Mouse (Mus musculus) intestine, embryonic 15.5 days (tissue): ENCODE results near the gene Hist1h3d. TPM values are rescaled to one million over a fixed set of nuclear protein-coding genes. Genes with fewer than 3 reads are reported as not detected.
"Not testable (repeated sequence)": the region's sequence is repeated elsewhere in the genome, so short reads cannot be mapped to it uniquely, and the experiment has no call there.

Source experiments
- ATAC-seq: fragments of 200-750 bp; cut with Nextera tagmentation; 2 replicates; pipeline ENCODE4 v1.8.0; 2017; ENCODE audit warnings: moderate TSS enrichment, moderate library complexity
- H3K27ac ChIP-seq: fragments of 300-500 bp; sonication (generic); 2 replicates; pipeline ENCODE4 v1.5.1; 2015; ENCODE audit warnings: mild to moderate bottlenecking, inconsistent platforms
- H3K27me3 ChIP-seq: fragments of 300-500 bp; sonication (generic); replicated peaks from 2 replicates; pipeline ENCODE4 v1.6.1; 2015; ENCODE audit warnings: inconsistent platforms
- H3K36me3 ChIP-seq: fragments of 300-500 bp; sonication (generic); 2 replicates; pipeline ENCODE4 v1.6.1; 2015; ENCODE audit warnings: inconsistent platforms
- H3K4me1 ChIP-seq: fragments of 300-500 bp; sonication (generic); replicated peaks from 2 replicates; pipeline ENCODE4 v1.6.1; 2015; ENCODE audit warnings: inconsistent platforms
- H3K4me2 ChIP-seq: fragments of 300-500 bp; sonication (generic); replicated peaks from 2 replicates; pipeline ENCODE4 v1.6.1; 2015; ENCODE audit warnings: mild to moderate bottlenecking, inconsistent platforms
- H3K4me3 ChIP-seq: fragments of 300-500 bp; sonication (generic); replicated peaks from 2 replicates; pipeline ENCODE4 v1.5.1; 2015; ENCODE audit warnings: inconsistent platforms
- H3K9ac ChIP-seq: fragments of 300-500 bp; sonication (generic); 2 replicates; pipeline ENCODE4 v1.6.1; 2015; ENCODE audit warnings: inconsistent platforms
- H3K9me3 ChIP-seq: fragments of 300-500 bp; sonication (generic); 2 replicates; pipeline ENCODE4 v1.6.1; 2016; ENCODE audit warnings: inconsistent platforms
- whole genome bisulfite sequencing: fragments of 180-500 bp; shearing (Covaris S2); methylation state at CpG from one replicate; pipeline ENCODE4 v1.1.7; 2015; 5-methylcytosine and 5-hydroxymethylcytosine counted together
- polyA plus RNA-seq: library from polyadenylated mRNA; unstranded; fragments of >200 nt; fragmentation: Nextera tagmentation; extraction: Ambion mirVana; gene quantifications from 2 replicates; pipeline ENCODE4 v1.2.1, GENCODE M21; 2015

Gene Hist1h3d
- polyA plus RNA-seq, 1 experiment from 2014 or later: 5.2 TPM

DNA sequence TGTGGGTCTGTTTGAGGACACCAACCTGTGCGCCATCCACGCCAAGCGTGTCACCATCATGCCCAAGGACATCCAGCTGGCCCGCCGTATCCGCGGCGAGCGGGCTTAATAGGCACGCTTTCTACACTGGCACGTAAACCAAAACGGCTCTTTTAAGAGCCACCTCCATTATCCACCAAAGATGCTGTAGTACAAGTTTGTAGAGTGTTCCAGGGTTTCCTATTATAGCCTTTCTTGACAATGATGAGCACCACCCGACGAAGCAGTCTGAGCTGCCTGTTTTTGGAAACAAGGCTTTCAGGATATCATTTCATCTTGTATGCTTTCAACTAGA is 30.8 kb upstream of the Hist1h3d start:
- 0 out of 2 replicates have a peak overlapping the region, but pooled peaks have one; percentile 55 for H3K9ac ChIP-seq
- peak overlapping the region; percentile 50 for H3K4me2 ChIP-seq
- H3K4me3 ChIP-seq: peak overlapping the region; percentile 44
- peak overlapping the region; percentile 90; the same call in 1 of the 2 replicates for H3K27ac ChIP-seq
- H3K4me1 ChIP-seq, H3K36me3 ChIP-seq, H3K9me3 ChIP-seq, H3K27me3 ChIP-seq: not testable (repeated sequence)
- peak; percentile 19; the same call in 1 of the 2 replicates for ATAC-seq
- 0% methylated on average over 12 of the region's 14 CpGs for WGBS

DNA sequence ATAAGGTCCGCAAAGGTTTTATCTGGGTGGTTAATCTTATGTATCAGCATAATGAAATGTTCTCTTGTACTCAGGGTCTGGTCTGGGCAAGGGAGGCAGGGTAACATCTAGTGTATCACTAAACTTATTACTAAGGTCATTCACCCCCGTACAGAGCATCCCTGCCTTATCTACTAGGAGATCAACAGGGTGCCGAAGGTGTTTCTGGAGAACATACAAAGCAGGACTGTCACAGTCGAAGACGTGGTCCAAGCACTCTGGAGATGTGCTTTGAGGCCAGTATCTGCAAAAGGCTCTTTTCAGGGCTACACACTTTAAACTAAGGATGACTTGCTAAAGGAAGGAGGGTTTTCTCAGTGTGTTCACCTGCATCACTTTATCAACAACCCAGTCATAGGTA is 28.9 kb upstream of the Hist1h3d start:
- H3K36me3 ChIP-seq: no peaks in the 10 kb centered on the region
- no peak overlapping the region for H3K9ac ChIP-seq
- no peaks in the 10 kb centered on the region for H3K4me1 ChIP-seq
- no peaks in the 10 kb centered on the region for H3K27me3 ChIP-seq
- 56% methylated on average over 5 of the region's 5 CpGs for WGBS
- no peak for ATAC-seq
- H3K4me3 ChIP-seq: no peak overlapping the region
- no peak overlapping the region for H3K27ac ChIP-seq
- no peak overlapping the region for H3K4me2 ChIP-seq
- H3K9me3 ChIP-seq: no peaks in the 10 kb centered on the region

DNA sequence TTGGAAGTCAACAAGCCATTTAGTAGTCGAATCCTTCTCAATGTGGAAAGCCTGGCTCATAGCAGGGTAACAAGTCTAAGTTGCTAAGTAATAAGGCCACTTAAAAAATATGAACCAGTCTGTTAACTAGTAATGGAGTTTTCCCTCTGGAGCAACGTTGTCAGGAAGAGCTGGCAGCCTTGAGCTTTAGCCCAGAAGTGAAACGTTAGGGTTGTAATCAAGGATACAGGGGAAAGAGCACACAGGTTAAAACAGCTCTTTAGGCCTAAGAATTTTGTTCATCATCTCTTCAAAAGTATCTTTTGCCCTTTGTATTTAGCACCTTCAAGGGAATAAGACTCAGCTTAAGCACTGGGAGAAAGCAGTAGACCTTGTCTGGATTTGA is 24.8 kb upstream of the Hist1h3d start:
- H3K4me1 ChIP-seq: no peaks in the 10 kb centered on the region; the same call in 1 of the 2 replicates
- 5% methylated on average over 3 of the region's 3 CpGs for WGBS
- no peaks in the 10 kb centered on the region for H3K36me3 ChIP-seq
- peak overlapping the region; percentile 61 for H3K4me2 ChIP-seq
- peak overlapping the region; percentile 36 for H3K9ac ChIP-seq
- no peak for ATAC-seq
- H3K27me3 ChIP-seq: no peaks in the 10 kb centered on the region
- peak overlapping the region; percentile 44 for H3K4me3 ChIP-seq
- H3K27ac ChIP-seq: peak overlapping the region; percentile 92
- H3K9me3 ChIP-seq: no peaks in the 10 kb centered on the region

DNA sequence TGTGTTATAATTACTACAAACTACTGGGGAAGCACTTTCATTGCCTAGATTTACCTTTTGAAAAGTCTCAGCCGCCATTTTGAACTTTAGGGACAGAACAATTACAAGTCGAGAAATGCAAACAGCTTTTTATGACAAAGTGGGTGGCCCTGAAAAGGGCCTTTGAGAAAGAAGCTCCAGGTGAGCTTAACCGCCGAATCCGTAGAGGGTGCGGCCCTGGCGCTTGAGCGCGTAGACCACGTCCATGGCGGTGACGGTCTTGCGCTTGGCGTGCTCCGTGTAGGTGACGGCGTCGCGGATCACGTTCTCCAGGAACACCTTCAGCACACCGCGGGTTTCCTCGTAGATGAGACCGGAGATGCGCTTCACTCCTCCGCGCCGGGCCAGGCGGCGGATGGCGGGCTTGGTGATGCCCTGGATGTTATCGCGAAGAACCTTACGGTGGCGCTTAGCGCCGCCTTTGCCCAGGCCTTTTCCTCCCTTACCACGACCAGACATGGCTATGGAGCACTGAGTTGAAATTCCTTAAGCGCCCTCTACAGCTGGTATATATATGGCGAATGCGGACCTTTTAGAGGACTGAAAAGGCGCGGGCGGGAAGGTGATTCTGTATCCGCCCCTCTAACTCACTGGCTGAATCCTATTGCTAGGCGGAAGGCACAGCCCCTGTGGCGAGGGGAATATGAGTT is 24.3 kb upstream of the Hist1h3d start, which contains the start of gene Hist1h4f:
TSS of gene Hist1h4f (minus strand) at position 503 of the 689 bp plus-strand sequence.
- not testable (repeated sequence) for H3K27me3 ChIP-seq, H3K4me1 ChIP-seq, H3K36me3 ChIP-seq, H3K9me3 ChIP-seq
- peak within 1 kb of the TSS; percentile 61 for H3K4me2 ChIP-seq
- H3K27ac ChIP-seq: peak within 1 kb of the TSS; percentile 92
- peak; percentile 84 for ATAC-seq
- H3K4me3 ChIP-seq: peak within 1 kb of the TSS; percentile 44
- under 1% methylated on average over 47 of the region's 47 CpGs for WGBS
- peak within 1 kb of the TSS; percentile 36 for H3K9ac ChIP-seq

DNA sequence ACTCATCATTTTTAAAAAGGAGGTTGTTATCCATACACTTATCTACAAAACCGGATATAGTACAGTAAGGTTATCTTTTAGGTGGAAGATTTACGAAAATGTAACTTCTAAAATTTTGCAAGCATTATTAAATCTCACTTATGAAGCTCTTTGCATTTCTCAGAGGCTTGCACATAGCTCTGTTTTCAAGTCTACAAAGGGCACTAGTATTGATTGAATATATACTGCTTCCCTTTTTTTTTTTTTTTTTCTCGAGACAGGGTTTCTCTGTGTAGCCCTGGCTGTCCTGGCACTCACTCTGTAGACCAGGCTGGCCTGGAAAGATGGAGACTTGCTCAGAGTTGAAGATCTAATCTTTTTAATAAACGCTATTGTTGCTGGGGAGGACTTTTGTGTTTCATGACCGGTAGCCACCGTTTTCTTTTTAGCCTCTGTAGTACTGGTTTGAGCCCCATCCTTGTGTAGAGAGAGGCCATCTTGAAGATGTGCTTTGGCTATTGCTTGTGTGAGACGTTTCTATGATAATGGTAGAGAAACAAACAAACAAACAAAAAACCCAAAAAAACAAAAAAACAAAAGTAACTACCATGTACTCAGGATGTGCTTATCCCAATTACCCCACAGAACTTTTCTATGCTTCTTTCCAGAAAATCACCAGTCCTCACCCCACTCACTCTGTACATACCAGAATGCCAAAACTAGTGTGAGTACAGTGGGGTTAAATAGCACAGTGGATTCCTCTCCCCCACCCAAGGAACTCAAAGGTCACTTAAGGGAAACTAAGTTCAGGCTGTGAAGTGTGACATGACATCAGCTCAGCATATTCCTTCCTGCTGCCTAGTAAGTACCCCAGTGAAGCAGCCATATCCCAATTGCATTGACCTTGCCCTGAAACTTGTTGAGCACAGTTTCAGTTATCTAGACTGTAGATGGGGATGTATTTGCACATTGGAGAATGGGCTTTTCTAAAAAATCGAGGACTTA is 23.3 kb upstream of the Hist1h3d start:
- H3K4me2 ChIP-seq: peak overlapping the region; percentile 61
- no peaks in the 10 kb centered on the region for H3K36me3 ChIP-seq
- 0 out of 2 replicates have a peak overlapping the region, but pooled peaks have one; percentile 30 for H3K9ac ChIP-seq
- H3K4me3 ChIP-seq: peak overlapping the region; percentile 44
- no peak for ATAC-seq
- H3K27me3 ChIP-seq: no peaks in the 10 kb centered on the region
- H3K27ac ChIP-seq: peak overlapping the region; percentile 92
- H3K9me3 ChIP-seq: no peaks in the 10 kb centered on the region
- peaks cover 3% of the 10 kb centered on the region for H3K4me1 ChIP-seq
- 53% methylated on average over 8 of the region's 8 CpGs for WGBS

DNA sequence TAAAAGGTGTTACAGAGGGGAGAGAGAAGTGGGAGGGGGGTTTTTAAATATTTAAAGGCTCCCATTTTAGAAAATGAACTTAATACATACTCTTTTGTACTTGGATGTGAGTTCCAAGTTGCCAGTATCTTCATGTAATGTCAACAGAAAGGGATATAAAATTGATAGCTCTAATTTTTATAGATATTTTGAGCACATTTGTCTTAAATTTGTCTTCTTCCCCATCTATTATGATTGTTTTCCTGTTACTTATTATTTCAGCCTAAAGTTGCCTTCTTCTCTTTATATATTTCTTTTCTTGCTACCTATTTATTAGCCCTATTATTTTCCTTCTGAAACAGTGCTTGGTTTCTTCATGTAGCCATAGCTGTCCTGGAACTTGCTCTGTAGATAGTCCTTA is 22.6 kb upstream of the Hist1h3d start, which contains the start of gene Hist1h1d:
TSS of gene Hist1h1d (plus strand) at position 301 of the 400 bp plus-strand sequence.
- peaks cover 3% of the 10 kb centered on the region for H3K4me1 ChIP-seq
- H3K9me3 ChIP-seq: no peaks in the 10 kb centered on the region
- H3K27ac ChIP-seq: peak within 1 kb of the TSS; percentile 98
- peak within 1 kb of the TSS; percentile 61; the same call in 1 of the 2 replicates for H3K4me2 ChIP-seq
- H3K4me3 ChIP-seq: no peak within 1 kb of the TSS
- H3K36me3 ChIP-seq: no peaks in the 10 kb centered on the region
- H3K9ac ChIP-seq: no peak within 1 kb of the TSS
- no peak for ATAC-seq
- H3K27me3 ChIP-seq: no peaks in the 10 kb centered on the region

DNA sequence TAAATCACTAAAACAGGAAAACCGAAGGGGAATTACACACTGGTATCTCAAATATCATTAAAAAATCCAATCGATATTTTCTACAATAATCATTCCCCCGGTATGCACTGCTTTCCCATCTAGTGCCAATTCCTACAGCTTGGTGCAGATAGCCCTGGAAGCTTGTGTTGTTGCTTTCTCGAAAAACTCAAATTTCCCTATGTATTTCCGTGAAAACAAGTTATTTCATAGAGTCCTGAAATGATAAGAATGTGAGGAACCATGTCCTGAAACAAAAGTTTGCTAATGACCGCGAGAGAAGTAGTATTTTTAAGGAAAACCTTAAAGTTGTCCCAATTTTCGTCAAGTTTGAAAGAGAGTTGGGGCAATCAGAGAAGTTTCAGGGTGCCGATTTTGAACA is 21.2 kb upstream of the Hist1h3d start:
- Histone ChIP-seq H3K27ac (peak overlapping the region; percentile 98), H3K9ac (peak overlapping the region; percentile 28), H3K27me3 (no peaks in the 10 kb centered on the region), H3K36me3 (no peaks in the 10 kb centered on the region), H3K4me2 (peak overlapping the region; percentile 88), H3K4me3 (peak overlapping the region; percentile 56), H3K4me1 (peaks cover 3% of the 10 kb centered on the region), H3K9me3 (no peaks in the 10 kb centered on the region)
- no peak for ATAC-seq
- 16% methylated on average over 9 of the region's 9 CpGs for WGBS

DNA sequence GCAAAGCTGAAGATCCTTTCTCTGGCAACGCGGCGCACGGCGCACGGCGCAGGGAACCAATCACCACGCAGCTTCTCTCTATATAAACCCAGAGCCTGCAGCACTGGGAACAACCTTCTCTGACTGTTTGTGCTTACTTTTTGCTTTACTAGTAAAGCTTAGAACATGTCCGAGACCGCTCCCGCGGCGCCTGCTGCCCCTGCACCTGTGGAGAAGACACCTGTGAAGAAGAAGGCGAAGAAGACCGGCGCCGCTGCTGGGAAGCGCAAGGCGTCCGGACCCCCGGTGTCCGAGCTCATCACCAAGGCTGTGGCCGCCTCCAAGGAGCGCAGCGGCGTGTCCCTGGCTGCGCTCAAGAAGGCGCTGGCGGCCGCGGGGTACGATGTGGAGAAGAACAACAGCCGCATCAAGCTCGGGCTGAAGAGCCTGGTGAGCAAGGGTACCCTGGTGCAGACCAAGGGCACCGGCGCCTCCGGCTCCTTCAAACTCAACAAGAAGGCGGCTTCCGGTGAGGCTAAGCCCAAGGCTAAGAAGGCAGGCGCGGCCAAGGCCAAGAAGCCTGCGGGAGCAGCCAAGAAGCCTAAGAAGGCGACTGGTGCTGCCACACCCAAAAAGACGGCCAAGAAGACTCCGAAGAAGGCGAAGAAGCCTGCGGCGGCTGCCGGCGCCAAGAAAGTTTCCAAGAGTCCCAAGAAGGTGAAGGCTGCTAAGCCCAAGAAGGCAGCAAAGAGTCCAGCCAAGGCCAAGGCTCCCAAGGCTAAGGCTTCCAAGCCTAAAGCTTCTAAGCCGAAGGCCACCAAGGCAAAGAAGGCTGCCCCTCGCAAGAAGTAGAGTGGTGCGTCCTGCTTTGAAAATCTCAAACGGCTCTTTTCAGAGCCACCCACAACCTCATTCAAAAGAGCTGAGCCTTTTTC is 20.4 kb upstream of the Hist1h3d start:
- H3K4me1 ChIP-seq: peaks cover 3% of the 10 kb centered on the region
- H3K9me3 ChIP-seq: no peaks in the 10 kb centered on the region
- H3K36me3 ChIP-seq: no peaks in the 10 kb centered on the region
- peak; percentile 86 for ATAC-seq
- WGBS: under 1% methylated on average over 54 of the region's 54 CpGs
- H3K4me2 ChIP-seq: peak overlapping the region; percentile 88
- peak overlapping the region; percentile 56 for H3K4me3 ChIP-seq
- peak overlapping the region; percentile 87 for H3K9ac ChIP-seq
- H3K27me3 ChIP-seq: no peaks in the 10 kb centered on the region
- H3K27ac ChIP-seq: peak overlapping the region; percentile 98

DNA sequence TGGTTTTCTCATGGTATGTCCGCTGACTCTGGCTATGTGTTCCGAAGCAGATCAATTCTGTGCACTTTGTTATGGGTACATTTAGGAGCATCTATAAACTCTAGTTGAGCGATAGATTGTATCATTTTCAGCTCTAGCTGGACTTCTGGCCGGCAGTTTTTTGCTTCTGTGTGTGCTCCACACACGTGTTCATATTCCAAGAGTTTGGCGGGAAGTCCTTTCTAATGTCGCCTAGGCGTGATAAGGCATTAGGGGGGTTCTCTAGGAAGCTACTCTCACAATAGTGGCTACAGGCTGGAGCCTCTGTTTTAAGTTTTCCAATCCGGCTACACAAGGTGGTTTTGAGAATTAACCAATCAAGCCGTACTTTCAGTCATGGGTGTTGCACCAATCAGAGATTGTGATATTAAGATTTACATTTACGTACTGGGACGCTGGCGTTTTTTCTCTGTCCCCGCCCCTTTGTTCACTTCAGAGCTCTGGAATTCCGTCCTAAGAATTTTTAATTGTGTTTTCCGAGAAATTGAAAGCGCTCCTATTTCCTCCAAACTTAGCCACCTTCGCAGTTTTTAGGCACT is 19.6 kb upstream of the Hist1h3d start:
- WGBS: under 1% methylated on average over 18 of the region's 18 CpGs

DNA sequence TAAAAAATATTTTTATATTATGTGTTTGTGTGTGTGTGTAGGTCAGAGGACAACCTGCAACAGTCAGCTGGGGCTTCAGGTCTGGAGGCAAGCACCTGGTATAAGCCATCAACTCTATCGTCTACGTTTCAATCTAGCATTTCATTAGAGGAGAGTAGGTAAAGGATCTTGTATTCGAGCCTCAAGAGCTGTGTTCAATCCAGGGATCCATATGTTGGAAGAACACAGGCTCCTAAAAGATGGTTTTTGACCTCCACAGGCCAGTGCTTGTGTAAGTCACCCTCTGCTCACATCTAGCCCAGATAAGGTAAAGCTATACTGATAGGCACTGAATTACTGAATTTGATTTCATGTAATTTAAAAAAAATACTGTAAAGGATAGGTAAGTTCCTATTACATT is 18.7 kb upstream of the Hist1h3d start:
- WGBS: 65% methylated on average over 3 of the region's 3 CpGs
- Histone ChIP-seq H3K9me3 (no peaks in the 10 kb centered on the region), H3K9ac (peak overlapping the region; percentile 4; the same call in 1 of the 2 replicates), H3K4me3 (no peak overlapping the region), H3K4me2 (peak overlapping the region; percentile 26; the same call in 1 of the 2 replicates), H3K4me1 (peaks cover 3% of the 10 kb centered on the region), H3K36me3 (no peaks in the 10 kb centered on the region), H3K27me3 (no peaks in the 10 kb centered on the region), H3K27ac (peak overlapping the region; percentile 42; the same call in 1 of the 2 replicates)
- ATAC-seq: no peak

More for the DNA sequence above, 19.6 kb upstream of the Hist1h3d start:
- Histone ChIP-seq H3K4me2 (peak overlapping the region; percentile 88), H3K4me1 (peaks cover 3% of the 10 kb centered on the region), H3K36me3 (no peaks in the 10 kb centered on the region), H3K4me3 (peak overlapping the region; percentile 56), H3K27ac (peak overlapping the region; percentile 98), H3K9me3 (no peaks in the 10 kb centered on the region), H3K9ac (peak overlapping the region; percentile 87), H3K27me3 (no peaks in the 10 kb centered on the region)
- peak; percentile 83 for ATAC-seq

DNA sequence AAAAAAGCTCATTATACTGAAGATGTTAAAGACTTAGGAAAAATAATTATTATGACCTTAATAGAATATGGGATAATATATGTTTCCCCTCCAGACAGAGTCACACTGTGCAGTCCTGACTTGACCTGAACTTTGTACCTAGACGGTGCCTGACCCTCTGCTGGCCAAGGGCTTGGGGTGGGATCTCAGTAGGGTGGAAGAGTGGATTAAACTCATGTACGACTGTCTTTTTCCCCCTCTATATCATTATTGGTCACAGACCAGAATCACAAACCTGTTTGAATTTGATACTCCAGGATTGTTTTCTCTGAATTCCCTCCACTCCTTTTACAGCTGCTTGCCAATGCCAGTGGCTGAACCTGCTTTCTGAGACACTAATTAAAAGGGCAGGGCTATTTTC is 14.9 kb upstream of the Hist1h3d start:
- not testable (repeated sequence) for H3K27me3 ChIP-seq, H3K36me3 ChIP-seq, H3K9ac ChIP-seq, H3K4me1 ChIP-seq, H3K4me3 ChIP-seq, H3K27ac ChIP-seq, ATAC-seq, H3K4me2 ChIP-seq, H3K9me3 ChIP-seq
- 18% methylated on average over 2 of the region's 2 CpGs for WGBS
